Mouse (Mus musculus): ENCODE data around the gene Dclre1a.

DNA sequence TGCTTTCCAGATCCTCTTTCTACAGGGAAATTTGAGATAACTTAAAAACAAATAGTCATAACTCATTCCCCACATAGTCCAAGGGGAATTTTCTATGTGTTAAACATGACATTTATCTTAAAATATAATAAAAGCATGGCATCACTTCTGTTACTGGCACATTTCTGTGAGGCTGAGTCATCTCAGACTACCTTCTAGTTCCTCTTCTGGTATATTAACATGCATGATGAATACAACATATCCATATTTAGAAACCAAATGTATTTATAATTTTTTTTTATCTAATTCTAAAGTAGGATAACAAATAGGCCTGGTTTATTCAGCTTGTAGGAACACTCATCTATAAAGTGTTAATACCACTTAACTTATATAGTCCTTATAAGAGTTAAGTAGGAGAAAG is 2.0 kb downstream of the Dclre1a start:
- TF ChIP-seq CTCF (IDR thresholded peaks at IDR 0.05; ENCODE audit: control insufficient read depth, insufficient read depth, low read length), result no peak
- TF ChIP-seq POLR2A (IDR thresholded peaks at IDR 0.05; ENCODE audit: borderline replicate concordance, control insufficient read depth, low read depth, low read length), result no peak
